Mouse (Mus musculus) kidney, postnatal 25 days (tissue): Measurements from ENCODE around the gene Slc36a3.

ENCODE experiments used
- DNase-seq, 2 experiments: peaks; one replicate each; pipeline ENCODE4 v3.0.0; 2021; ENCODE audit warnings: mixed read lengths in 2 of 2

The Slc36a3 gene

GRCm38 (mm10) chr11:55151608-55152007 lies at the start of gene Slc36a3:
TSS of gene Slc36a3 (minus strand) at chr11:55151708.
- DNase-seq: no peak

- no peak for DNase-seq
These were observed 46.4 kb upstream of the Slc36a3 start for GRCm38 (mm10) chr11:55197740-55198510.

GRCm38 (mm10) chr11:55197086-55197485 lies 45.6 kb upstream of the Slc36a3 start:
- no peak for DNase-seq

GRCm38 (mm10) chr11:55190216-55190615 lies 38.7 kb upstream of the Slc36a3 start:
- no peak for DNase-seq

GRCm38 (mm10) chr11:55187777-55188176 lies 36.3 kb upstream of the Slc36a3 start:
- no peak for DNase-seq

- DNase-seq: no peak
These were observed 35.8 kb upstream of the Slc36a3 start for GRCm38 (mm10) chr11:55187292-55187691.

GRCm38 (mm10) chr11:55184733-55185291 lies 33.3 kb upstream of the Slc36a3 start, which contains the start of gene Slc36a2:
TSS of gene Slc36a2 (minus strand) at chr11:55185077.
- DNase-seq: peak; percentile 42 to 48

GRCm38 (mm10) chr11:55184246-55184645 lies 32.7 kb upstream of the Slc36a3 start:
- no peak for DNase-seq

GRCm38 (mm10) chr11:55183124-55183523 lies 31.6 kb upstream of the Slc36a3 start:
- DNase-seq: no peak

GRCm38 (mm10) chr11:55179856-55180255 lies 28.3 kb upstream of the Slc36a3 start:
- DNase-seq: no peak

GRCm38 (mm10) chr11:55178830-55179229 lies 27.3 kb upstream of the Slc36a3 start:
- DNase-seq: no peak

- DNase-seq: no peak
These were observed 19.0 kb upstream of the Slc36a3 start for GRCm38 (mm10) chr11:55170501-55170900.

GRCm38 (mm10) chr11:55168914-55169313 lies 17.4 kb upstream of the Slc36a3 start:
- DNase-seq: no peak

- DNase-seq: no peak
These were observed 17.0 kb upstream of the Slc36a3 start for GRCm38 (mm10) chr11:55168504-55168903.

- no peak for DNase-seq
These were observed 14.2 kb upstream of the Slc36a3 start for GRCm38 (mm10) chr11:55165748-55166147.

- DNase-seq: peak in 1 of 2 experiments; percentile 41
These were observed 13.2 kb upstream of the Slc36a3 start for GRCm38 (mm10) chr11:55164723-55165122.

GRCm38 (mm10) chr11:55162670-55163069 lies 11.2 kb upstream of the Slc36a3 start:
- DNase-seq: peak; percentile 43 to 57

- peak; percentile 85 to 92 for DNase-seq
These were observed 7.4 kb upstream of the Slc36a3 start for GRCm38 (mm10) chr11:55158785-55159359.

- DNase-seq: no peak
These were observed 3.5 kb upstream of the Slc36a3 start for GRCm38 (mm10) chr11:55155070-55155421.

- DNase-seq: no peak
These were observed 3.0 kb upstream of the Slc36a3 start for GRCm38 (mm10) chr11:55154398-55155069.

GRCm38 (mm10) chr11:55148461-55148860 lies 3.0 kb downstream of the Slc36a3 start:
- no peak for DNase-seq

- DNase-seq: no peak
These were observed 4.1 kb downstream of the Slc36a3 start for GRCm38 (mm10) chr11:55147423-55147822.

GRCm38 (mm10) chr11:55146855-55147254 lies 4.7 kb downstream of the Slc36a3 start:
- DNase-seq: no peak

GRCm38 (mm10) chr11:55144011-55144410 lies 7.5 kb downstream of the Slc36a3 start:
- DNase-seq: no peak
